Mouse (Mus musculus) spleen, postnatal 36 days (tissue): Measurements from ENCODE around the gene Gm45837.

Source experiments
- DNase-seq, 2 experiments: peaks; one replicate each; pipeline ENCODE4 v3.0.0; 2022; ENCODE audit warnings: low spot score in 2 of 2, mixed read lengths in 1 of 2

Gm45837 gene

GRCm38 (mm10) chr7:101499701-101500100 is 89.0 kb downstream of the Gm45837 start:
- DNase-seq, result peak; percentile 27 to 31

GRCm38 (mm10) chr7:101501236-101501635 is 90.5 kb downstream of the Gm45837 start:
- DNase-seq, result no peak

- DNase-seq, result peak; percentile 15 to 27
Observed at GRCm38 (mm10) chr7:101501675-101502074, 91.0 kb downstream of the Gm45837 start.

GRCm38 (mm10) chr7:101503351-101503750 is 92.7 kb downstream of the Gm45837 start:
- peak; percentile 68 to 70 for DNase-seq

GRCm38 (mm10) chr7:101503803-101504202 is 93.1 kb downstream of the Gm45837 start:
- DNase-seq, result no peak

- DNase-seq, result peak in 1 of 2 experiments; percentile 36
Observed at GRCm38 (mm10) chr7:101504507-101504906, 93.8 kb downstream of the Gm45837 start.

GRCm38 (mm10) chr7:101509212-101509611 is 98.5 kb downstream of the Gm45837 start:
- no peak for DNase-seq

GRCm38 (mm10) chr7:101513655-101514054 is 103.0 kb downstream of the Gm45837 start:
- DNase-seq, result no peak

- DNase-seq, result no peak
Observed at GRCm38 (mm10) chr7:101514768-101515167, 104.1 kb downstream of the Gm45837 start.

GRCm38 (mm10) chr7:101515295-101515694 is 104.6 kb downstream of the Gm45837 start:
- no peak for DNase-seq

GRCm38 (mm10) chr7:101516460-101516859 is 105.8 kb downstream of the Gm45837 start:
- no peak for DNase-seq

GRCm38 (mm10) chr7:101521696-101522095 is 111.0 kb downstream of the Gm45837 start:
- no peak for DNase-seq

GRCm38 (mm10) chr7:101523205-101523604 is 112.5 kb downstream of the Gm45837 start:
- no peak for DNase-seq

GRCm38 (mm10) chr7:101526484-101526883 is 115.8 kb downstream of the Gm45837 start:
- no peak for DNase-seq

- DNase-seq, result no peak
Observed at GRCm38 (mm10) chr7:101534428-101534827, 123.7 kb downstream of the Gm45837 start.

- no peak for DNase-seq
Observed at GRCm38 (mm10) chr7:101535102-101535501, 124.4 kb downstream of the Gm45837 start.

GRCm38 (mm10) chr7:101535517-101535916 is 124.8 kb downstream of the Gm45837 start:
- DNase-seq, result no peak

GRCm38 (mm10) chr7:101537541-101537940 is 126.9 kb downstream of the Gm45837 start:
- no peak for DNase-seq

- peak in 1 of 2 experiments; percentile 36 for DNase-seq
Observed at GRCm38 (mm10) chr7:101538141-101538933, 127.7 kb downstream of the Gm45837 start.

- no peak for DNase-seq
Observed at GRCm38 (mm10) chr7:101539774-101540173, 129.1 kb downstream of the Gm45837 start.

- no peak for DNase-seq
Observed at GRCm38 (mm10) chr7:101540684-101541083, 130.0 kb downstream of the Gm45837 start.

- peak; percentile 55 to 58 for DNase-seq
Observed at GRCm38 (mm10) chr7:101541132-101541531, 130.4 kb downstream of the Gm45837 start.

GRCm38 (mm10) chr7:101541734-101542133 is 131.0 kb downstream of the Gm45837 start:
- DNase-seq, result no peak

GRCm38 (mm10) chr7:101547651-101548050 is 137.0 kb downstream of the Gm45837 start:
- no peak for DNase-seq
